Mouse (Mus musculus) A20 (cell line): ENCODE measurements at regions not wholly inside any gene's neighbourhood (a gene's known extent, or its start where the extent isn't known, plus 50 kb on each side); places are given as distances from the start of the nearest gene placed in this dataset.
"Not testable (repeated sequence)": the region's sequence is repeated elsewhere in the genome, so short reads cannot be mapped to it uniquely, and the experiment has no call there.

Experiments
- DNase-seq: peaks from one replicate; pipeline ENCODE4 v3.0.0-alpha.2; 2011; ENCODE audit warnings: low read depth, low spot score

DNA sequence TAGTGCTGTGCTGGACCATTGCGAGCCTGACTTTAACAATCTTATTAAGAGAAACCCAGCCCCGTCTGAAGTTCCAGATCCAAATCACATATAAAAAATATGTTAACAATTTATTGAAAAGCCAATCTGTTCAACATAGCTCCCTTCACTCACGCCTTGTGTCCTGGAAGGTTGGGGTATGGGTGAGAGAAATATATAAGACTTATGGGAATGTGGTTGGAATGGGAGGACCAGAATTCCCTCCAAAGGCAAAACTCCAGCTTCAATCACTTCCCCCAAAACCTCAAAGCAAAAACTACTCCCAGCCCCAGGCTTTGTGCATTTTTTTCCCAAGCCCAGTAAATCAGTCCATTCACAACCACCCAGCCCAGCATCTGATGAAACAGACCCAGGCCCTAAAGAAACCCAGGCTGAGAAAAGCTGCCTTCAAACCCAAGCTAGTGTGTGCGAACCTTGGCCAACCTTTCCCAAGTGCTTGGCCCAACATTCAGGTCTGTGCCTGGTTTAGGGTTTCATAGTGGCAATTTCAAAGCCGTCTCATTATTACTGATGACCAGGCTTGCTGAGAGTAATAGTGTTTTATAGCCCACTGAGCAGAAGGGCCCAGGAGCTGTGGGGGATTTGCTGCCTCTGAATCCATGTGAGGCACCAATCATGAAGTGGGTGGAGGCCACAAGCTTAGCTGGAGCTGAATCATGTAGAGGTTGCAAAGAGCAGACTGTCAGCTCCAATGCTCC, 517.0 kb downstream of the Bnc2 start:
- no peak for DNase-seq

GRCm38 (mm10) chr4:84163362-84163761, 511.7 kb downstream of the Bnc2 start:
- no peak for DNase-seq

- no peak for DNase-seq
These were observed 509.8 kb downstream of the Bnc2 start for GRCm38 (mm10) chr4:84165256-84165655.

GRCm38 (mm10) chr4:84172841-84173240, 502.2 kb downstream of the Bnc2 start:
- DNase-seq: no peak

- DNase-seq: no peak
These were observed 501.6 kb downstream of the Bnc2 start for GRCm38 (mm10) chr4:84173441-84173840.

DNA sequence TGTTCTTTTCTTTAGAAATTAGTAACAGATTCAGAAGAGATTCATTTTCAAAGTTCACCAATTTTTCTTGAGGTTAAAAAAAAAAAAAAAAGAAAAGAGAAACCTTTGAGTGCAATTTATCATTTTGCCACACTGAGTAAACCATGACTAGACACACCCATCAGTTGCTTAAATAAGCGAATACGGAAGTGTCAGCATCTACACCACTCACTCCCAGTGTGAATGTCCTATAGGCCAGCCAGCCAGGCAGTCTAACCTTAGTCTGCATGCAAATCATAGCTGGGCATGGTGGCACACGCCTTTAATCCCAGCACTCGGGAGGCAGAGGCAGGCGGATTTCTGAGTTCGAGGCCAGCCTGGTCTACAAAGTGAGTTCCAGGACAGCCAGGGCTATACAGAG, 498.6 kb downstream of the Bnc2 start:
- not testable (repeated sequence) for DNase-seq

DNA sequence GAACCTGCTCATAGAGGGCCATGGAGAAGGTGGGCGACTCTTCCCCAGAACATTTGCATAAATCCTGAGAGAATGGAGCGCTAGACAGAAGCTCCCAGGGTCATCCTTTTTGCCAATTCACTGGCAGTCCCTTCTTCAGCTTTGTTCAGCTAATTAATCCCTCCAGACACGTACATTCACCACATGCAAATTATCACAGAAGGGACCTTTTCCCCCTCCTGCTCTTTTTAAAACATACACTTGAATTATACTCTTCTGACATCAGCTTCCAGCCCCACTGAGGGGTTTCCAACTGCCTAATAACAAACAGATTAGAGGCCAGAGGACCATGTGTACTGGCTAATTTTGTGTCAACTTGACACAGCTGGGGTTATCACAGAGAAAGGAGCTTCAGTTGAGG, 497.2 kb downstream of the Bnc2 start:
- no peak for DNase-seq

GRCm38 (mm10) chr4:84184436-84184835, 490.6 kb downstream of the Bnc2 start:
- no peak for DNase-seq

GRCm38 (mm10) chr4:84184844-84185243, 490.2 kb downstream of the Bnc2 start:
- DNase-seq: no peak

- no peak for DNase-seq
These were observed 485.8 kb downstream of the Bnc2 start for GRCm38 (mm10) chr4:84189315-84189714.

- DNase-seq: no peak
These were observed 483.8 kb downstream of the Bnc2 start for GRCm38 (mm10) chr4:84191303-84191702.

GRCm38 (mm10) chr4:84192301-84192700, 482.8 kb downstream of the Bnc2 start:
- DNase-seq: no peak

DNA sequence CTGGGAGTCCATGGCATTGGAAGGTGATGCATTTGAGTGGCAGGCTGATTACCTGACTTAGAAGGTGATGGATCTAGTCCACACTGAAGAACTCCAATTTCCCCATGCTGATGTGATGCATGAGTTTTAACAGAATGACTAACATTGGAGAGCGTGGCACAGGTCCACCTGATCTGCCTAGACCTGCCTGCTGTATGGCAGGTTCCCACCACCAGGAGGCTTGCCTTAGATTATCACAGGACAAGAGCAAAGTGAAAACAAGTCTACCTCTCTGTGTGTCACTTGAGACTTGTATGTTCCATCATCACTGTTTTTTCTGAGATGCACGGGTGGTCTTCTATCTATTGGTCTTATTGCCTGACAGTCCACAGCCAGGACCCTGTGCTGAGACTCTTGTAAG, 478.3 kb downstream of the Bnc2 start:
- DNase-seq: no peak

DNA sequence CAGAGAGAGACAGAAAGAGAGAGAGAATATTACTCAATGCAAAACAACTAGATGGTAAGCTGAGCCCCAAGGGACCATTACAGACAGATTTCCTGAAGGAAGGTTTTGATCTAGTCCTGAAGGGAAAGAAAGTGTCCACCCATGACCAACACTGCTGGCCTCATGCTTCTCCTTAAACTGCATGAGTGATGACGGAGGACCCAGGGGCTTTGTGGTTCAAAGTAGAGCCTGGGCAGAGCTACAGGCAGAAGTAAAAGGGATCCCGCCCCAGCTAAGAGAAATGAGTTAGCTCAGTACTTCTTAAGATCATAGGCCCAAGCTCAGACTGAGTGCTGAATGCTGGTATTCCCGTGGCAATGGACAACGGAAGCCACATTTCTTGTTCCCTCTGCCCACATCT, 476.9 kb downstream of the Bnc2 start:
- no peak for DNase-seq

DNA sequence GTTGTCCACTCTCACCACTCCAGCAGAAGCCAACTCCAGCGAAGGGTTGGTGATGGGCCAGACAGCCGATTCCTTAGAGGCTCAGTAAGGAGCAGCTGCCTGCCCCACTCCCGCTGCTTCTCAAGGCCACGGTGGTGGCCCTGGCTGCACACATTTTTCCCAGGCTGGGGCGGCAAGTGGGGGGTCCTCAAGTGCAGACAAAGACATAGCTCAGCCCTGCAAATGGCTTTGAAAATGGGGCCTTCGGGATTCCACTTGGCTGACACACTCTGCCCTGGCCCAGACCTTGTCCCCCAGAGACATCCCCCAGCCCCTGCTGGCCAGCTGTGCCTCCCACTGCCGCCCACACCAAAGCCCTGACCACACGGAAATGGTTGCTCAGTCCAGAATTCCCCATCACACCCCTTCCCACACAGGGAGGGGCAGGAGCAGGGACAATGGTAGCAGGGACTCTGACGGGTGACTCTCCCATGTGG, 475.9 kb downstream of the Bnc2 start:
- DNase-seq: no peak

GRCm38 (mm10) chr4:84201001-84201400, 474.1 kb downstream of the Bnc2 start:
- no peak for DNase-seq

- DNase-seq: no peak
These were observed 472.8 kb downstream of the Bnc2 start for GRCm38 (mm10) chr4:84202231-84202630.

GRCm38 (mm10) chr4:84203680-84204079, 471.4 kb downstream of the Bnc2 start:
- DNase-seq: no peak

GRCm38 (mm10) chr4:84204777-84205176, 470.3 kb downstream of the Bnc2 start:
- no peak for DNase-seq

- no peak for DNase-seq
These were observed 466.9 kb downstream of the Bnc2 start for GRCm38 (mm10) chr4:84208175-84208574.

GRCm38 (mm10) chr4:84209538-84209937, 465.5 kb downstream of the Bnc2 start:
- DNase-seq: no peak

DNA sequence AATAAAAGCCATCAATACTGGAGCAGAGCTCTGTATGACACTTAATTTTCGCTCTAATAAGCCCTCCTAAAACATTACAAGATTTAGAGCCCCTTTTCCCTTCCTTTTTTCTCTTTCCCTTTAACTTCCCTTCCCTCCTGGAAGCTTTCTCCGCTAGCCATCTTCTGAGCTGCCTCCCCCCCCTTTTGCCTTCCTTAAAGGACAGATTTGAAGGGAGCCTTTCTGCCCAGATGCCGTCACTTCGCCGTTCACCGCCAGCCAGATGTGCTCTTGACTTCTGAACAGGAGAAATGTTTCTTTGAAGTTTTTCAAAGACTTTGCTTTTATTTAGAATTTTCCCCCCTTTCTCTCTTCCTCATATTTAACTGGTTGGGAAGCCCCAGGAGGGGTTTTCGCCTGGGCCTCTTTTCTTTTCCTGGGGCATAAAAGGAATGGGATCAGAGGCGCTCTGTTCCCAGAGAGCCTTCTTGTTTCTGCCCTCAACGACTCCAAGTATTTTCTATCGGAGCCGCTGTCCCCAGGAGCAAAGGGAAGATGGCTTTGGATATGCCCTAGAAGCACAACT, 463.7 kb downstream of the Bnc2 start:
- no peak for DNase-seq

DNA sequence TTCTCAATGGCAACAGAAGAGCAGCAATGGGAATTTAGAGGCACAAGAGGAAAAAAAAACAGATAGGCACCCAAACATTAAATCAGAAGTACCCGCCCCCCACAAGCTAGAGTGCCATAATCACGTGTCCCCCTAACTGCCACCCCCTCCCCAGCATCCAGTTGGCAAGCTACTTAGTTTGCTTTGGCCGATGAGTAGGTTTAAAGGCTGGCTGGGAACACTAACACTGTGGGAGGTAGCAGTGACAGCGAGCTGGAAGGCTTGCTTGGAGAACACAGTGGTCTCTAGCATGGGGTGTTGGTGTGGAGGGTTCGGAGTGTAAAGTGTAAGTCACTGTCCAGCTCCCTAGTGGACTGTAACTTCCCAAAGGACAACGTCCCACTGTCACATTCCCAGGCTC, 463.1 kb downstream of the Bnc2 start:
- DNase-seq: no peak
